Mouse (Mus musculus): ENCODE results near the gene Tex44. TPM values are rescaled to one million over a fixed set of nuclear protein-coding genes. Genes with fewer than 3 reads are reported as not detected.

The Tex44 gene
- total RNA-seq (2021) = not detected

DNA sequence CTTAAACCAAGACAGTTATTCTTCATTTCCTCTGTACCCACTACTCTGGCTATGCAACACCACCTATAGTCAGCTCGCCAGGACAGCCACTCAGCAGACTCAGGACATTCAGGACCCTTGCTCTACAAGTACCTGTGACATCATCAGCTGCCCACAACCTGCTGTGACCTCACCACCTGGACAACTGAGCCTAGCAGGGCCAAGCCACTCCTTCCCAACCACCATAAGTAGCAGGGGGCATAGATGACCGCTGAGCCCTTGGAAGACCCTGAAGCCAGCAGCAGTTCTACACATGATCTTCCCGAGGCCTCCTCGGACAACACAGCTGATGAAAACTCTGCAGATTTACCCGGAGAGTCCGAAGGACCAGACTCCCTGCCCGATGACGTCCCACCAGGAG lies at the start of gene Tex44, which contains the start of gene Nmur1:
TSS of gene Tex44 (plus strand) at position 202 of the 400 bp plus-strand sequence.
TSS of gene Nmur1 (minus strand) at position 101 of the 400 bp plus-strand sequence.
- no peak for DNase-seq

DNA sequence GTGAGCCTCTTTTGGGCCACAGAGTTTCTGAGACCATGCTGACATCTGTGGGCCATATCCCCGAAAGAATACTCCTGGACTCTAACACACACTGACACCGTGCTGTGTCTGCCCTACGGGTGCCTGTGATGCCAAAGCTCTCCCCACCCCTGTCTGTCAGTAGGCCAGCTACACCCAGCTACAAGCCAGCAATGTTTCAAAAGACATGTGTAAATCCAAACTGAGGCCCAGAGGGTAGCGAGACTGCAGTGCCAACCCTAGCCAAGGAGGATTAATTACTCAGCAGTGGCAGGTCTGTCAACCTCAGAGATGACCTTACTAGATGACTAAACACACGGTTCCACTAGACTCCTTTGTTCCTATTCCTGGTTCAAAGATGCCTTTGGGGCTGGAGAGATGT lies 49.8 kb upstream of the Tex44 start:
- no peak for DNase-seq

DNA sequence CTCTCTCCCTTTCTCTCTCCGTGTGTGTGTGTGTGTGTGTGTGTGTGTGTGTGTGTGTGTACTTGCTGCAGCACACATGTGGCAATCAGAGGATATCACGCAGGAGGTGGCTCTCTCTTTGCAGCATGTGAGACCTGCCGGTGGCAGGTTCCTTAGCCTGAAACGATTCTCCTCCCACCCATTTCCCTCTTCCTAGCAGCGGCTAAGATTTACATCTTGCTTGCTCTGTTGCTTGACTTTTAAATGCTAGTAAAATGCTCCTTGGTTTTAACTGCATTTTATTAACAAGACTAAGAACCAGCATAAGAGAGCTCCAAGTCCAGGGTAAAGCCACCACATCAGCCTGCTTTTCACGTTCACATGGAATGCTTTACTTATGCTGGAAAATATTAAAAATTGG lies 47.5 kb upstream of the Tex44 start:
- DNase-seq = no peak

DNA sequence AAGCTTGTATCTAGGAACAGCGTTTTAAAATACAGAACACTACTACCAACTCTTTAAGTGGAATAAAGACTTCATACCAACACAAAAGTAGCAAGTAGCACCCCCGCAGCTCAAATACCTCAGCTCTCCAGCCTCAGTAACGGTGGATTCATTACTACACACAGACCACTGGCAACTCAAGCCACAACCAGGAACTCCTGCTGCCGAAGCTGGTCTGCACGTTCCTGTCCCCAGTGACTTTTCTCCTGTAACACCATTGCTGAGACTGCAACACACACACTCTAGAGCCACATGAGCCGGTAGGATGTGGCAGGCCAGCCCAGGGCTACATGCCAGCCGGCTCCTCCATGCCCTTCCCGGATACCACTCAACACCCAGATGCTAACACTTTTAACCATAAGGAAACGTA lies 47.0 kb upstream of the Tex44 start:
- DNase-seq = no peak

DNA sequence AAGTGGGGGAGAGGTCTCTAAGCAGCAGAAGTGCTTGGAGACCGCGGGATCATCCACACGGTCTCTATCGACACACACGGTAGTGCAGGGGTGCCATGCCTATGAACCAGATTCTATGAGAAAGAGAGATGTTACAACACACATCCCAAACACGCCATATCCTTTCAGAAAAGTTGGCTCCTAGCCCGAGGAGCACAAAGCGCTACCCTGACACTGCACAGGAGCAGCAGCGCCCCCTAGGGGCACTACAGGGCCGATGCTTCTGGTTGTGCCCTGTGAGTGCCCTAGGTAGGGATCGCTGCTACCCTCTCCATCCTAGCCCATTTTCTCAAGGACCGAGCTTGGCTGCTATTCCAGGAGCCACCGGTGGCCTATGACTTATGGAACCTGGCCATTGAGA lies 45.1 kb upstream of the Tex44 start:
- DNase-seq = peak; percentile 35 to 36

DNA sequence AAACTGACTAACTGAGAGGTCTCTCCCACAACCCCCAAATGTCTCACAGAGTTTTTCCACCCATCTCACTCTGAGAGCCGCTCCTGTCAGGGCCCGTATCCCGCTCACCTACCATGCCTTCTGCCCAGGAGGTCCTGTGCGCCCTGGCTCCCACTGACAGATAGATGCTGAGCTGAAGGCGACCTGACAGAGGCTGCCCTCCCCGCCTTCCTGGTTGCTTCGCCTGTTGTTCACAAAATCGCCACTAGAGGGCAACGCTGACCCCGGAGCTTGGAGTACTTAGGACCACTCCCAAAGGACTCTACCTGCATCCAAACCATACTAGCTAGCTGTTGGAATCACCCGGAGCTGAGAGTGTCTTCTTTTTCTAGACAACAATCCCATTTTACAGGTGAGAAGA lies 36.9 kb upstream of the Tex44 start:
- DNase-seq = peak; percentile 51 to 73

DNA sequence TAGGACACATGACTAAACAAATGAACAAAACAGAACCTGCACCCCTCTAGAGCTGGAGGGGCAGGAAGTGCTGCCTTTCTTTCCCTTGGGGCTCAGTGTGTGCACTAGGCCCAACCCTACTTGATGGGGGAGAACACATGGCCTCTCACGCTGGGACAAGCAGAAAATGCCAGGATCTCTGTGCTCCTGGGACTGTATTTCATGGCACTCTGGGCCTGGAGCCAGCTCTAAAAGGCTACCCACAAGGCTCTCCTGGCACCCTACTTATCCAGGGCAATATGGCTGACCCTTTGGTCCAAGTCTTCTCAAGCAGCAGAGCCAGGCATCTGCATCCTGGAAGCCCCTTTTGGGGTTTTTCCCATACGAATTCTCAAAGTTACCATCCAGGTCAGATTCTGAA lies 34.7 kb upstream of the Tex44 start:
- no peak for DNase-seq

DNA sequence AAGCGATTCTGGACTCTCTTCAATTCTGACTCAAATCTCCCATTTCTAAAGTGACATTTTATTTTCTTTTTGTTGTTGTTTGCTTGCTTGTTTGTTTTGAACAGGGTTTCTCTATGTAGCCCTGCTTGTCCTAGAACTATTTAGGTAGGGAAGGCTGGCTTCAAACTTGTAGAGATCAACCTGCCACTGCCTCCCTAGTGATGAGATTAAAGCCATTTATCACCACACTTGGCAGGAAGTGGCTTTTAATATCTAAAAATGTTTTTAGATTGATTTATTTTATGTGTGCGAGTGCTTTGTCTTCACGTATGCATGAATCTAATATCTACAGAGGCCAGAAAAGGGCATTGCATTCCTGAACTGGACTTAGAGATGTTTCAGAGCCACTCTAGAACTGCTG lies 32.9 kb upstream of the Tex44 start:
- no peak for DNase-seq

DNA sequence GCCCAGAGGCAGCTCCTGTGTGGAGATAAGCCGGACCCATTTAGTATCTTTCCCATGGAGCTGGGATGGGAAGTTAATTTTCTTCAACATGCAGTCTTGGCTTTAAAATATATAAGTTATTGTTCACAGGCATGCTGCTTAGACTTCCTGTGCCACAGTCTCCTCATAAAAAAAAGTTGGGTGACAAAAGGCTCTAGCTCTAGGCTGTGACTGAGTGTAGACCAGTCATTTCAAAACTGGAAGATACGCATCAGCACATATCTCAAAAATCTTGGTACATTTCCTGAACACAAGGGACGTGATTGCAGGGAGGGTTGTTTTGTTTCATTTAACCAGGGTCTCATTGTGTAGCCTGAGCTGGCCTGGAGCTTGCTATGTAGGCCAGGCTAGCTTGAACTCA lies 31.9 kb upstream of the Tex44 start:
- no peak for DNase-seq

DNA sequence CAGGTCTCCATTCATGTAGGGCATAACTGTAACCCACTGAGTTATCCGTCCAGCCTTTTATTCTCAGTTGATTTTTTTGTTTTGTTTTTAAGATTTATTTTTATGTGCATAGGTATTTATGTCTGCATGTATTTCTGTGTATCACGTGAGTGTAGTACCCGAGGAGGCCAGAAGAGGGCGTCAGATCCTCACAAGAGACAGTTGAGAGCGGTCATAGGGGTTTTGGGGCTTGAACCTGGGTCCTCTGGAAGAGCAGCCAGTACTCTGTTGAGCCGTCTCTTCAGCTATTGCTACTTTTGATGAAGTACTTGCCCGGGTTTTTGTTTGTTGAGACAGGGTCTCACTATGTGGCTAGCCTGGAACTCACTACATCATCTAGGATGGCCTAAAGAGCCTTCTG lies 30.2 kb upstream of the Tex44 start:
- no peak for DNase-seq

DNA sequence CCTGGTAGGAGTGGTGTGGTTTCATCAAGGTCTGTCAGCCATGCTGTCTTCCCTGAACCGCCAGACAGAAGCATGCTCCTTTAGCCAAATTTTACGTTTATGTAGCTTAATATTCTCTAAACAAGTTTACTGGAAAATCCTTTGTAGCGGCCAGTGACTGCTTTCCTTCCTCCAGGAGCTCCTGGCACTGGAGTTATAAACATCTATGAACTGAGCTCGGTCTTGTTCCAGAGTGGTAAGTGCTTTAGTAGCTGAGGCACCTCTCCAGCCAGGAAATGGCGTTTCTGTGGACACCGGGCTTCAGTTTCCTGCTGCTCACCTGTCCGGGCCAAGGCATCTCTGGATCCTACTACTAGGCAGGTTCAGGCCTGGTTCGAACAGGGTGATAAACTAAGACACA lies 28.5 kb upstream of the Tex44 start:
- no peak for DNase-seq

DNA sequence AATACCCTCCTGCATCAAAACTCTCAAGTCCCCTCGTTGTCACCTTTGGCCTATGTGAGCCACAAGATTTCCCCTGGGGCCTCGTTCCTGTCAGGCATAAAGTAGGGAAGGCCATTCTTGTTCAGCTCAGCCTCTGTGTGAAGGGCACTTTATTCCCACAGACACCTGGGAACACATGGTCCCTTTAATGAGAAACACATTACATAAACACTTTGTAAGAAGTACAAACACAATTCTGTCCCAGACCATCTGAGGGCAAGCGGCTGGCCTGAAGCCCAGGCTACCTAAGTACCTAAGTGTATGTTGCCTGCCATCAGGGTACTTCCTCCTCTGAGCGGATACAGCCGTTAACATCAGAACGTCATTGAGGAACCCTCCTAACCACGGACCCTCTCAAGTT lies 27.9 kb upstream of the Tex44 start:
- no peak for DNase-seq

DNA sequence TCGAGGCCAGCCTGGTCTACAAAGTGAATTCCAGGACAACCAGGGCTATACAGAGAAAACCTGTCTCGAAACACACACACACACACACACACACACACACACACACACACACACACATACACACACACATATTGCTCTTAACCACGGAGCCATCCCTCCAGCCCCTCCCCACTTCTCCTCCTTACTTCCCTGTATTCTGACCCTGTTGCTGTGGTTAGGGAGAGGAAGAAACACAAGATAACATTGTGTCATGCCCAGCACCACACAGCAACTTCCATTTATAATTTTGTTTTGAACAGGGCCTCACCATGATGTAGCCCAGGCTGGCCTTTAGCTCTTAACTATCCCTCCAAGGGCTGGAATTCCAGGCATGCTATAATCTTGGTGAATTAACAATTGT lies 26.8 kb upstream of the Tex44 start:
- DNase-seq = no peak

DNA sequence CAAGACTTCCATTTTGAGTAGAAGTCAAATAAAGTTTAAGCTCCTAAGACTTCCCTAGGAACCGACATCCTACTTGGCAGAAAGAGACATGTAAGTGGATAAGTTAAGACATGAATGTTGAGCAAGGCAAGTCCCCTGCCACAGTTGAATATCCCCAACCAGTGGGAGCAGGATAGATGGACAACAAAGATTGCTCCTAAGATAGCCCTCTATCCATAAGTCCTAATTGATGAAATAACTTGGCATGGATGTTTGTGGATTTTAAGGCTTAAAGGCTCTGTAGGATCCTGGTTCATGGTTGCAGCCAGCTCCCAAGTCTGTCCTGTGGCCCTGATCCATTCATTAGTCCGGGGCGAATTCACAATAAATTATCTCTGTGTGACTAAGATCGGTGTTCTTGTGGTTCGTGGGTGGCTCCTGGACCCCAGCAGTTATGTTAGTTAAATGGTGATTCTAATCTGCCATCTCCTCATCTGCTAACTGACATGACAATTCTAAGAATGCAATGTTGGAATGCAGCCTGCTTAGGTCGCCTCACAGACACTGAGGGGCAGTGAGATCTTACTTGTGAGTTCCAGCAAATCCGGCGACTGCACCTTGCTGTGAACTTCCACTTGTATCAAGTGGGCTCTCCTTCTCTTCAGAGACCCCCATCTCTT lies 25.9 kb upstream of the Tex44 start:
- DNase-seq = no peak

DNA sequence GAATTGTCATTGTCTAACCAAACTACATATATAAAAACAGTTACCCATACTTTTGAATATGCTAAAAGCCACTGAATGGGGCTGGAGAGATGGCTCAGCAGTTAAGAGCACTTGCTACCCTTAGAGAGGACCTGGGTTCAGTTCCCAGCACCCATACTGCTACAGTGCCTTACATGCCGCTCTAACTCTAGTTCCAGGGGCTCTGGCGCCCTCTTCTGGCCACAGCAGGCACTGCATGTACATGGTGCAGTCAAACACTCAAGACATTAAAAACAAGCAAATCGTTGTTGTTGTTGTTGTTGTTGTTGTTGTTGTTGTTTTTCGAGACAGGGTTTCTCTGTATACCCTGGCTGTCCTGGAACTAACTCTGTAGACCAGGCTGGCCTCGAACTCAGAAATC lies 21.3 kb upstream of the Tex44 start:
- no peak for DNase-seq

DNA sequence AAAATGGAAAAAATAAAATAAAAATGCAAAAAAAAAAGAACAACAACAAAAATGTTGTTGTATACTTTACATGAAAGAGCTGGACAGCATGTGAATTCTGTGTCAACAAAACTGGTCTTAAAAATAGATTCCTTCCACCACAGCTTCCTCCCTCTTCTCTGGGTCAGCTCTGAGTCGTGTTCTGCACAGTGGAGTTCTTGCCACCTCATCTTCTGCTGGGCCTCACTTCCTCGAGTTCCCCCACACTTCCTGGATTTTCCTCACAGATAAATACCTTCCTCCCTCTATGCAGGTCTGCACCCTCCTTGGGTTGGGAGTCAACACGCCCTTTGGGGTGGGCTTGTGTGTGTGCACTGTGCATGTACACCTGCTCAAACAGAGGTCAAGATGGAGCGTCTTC lies 19.8 kb upstream of the Tex44 start:
- DNase-seq = no peak

DNA sequence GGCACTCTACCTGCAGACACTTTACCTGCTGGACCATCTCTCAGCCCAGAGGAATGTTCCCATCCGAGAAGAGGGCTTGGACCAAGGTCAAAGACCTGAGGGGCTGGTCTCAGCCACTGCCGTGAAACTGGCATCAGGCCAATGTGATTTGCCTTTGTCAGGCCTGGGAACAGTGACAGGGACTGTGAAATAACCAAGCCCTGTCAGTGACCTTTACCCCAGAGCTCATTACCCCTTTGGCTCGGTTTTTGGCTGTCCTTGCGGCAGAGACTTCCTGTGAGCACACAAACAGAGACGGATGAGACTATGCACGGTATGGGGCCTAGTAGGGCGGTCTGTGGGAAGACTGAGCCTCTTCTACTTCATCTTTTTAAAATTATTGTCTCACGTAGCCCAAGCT lies 19.2 kb upstream of the Tex44 start:
- DNase-seq = no peak

DNA sequence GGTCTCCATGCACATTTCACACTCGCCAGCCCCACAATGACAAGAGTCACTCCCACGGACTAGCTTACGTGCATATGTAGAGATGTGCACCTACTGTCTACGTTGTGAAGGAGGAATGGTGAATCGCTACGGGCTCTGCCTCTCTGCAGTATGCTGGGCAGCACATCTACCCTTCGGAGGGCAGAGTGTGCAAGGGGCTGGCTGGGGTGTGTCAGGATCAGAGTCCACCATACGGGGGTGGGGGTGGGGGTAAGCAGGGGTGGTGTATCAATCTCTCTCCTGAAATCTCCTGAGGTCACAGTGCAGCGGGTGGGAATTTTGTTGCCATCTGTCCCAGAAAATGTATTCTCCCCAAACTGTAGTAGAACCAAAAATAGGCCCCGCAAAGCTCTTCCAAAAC lies 17.6 kb upstream of the Tex44 start:
- DNase-seq = no peak

DNA sequence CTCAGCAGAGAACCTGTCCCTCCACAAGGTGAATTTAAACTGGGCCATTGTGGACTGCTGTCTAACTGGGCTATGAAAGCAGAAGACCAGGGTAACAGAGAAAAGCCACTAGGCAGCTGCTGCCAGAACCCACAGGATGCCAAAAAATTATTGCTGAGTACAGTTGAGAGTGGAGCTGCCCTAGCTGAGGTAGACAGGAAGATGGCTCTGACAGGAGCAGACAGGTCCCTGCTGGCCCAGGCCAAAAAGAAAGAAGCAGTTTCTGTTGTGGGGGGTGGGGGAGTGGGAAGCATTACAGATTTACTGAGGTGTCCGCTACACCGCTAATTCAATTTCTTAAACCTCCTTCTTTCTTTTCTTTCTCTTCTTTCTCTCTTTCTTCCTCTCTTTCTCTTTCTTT lies 16.7 kb upstream of the Tex44 start:
- no peak for DNase-seq

DNA sequence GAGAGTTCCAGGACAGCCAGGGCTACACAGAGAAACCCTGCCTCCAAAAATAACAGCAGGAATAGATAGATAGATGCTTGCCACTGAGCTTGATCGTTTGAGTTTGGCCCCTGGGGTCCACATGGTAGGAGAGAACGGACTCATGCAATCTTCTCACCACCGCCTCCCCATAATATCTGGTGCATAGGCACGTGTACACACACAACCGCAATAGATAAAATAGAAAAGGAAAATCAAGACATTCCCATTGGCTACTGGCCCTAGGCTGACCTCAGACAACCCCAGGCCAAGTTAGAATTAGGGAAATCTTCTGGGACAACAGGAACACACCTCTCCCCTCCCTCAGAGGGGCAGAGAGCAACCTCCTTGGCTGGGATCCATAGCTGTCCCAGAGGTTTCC lies 11.4 kb upstream of the Tex44 start:
- DNase-seq = no peak

DNA sequence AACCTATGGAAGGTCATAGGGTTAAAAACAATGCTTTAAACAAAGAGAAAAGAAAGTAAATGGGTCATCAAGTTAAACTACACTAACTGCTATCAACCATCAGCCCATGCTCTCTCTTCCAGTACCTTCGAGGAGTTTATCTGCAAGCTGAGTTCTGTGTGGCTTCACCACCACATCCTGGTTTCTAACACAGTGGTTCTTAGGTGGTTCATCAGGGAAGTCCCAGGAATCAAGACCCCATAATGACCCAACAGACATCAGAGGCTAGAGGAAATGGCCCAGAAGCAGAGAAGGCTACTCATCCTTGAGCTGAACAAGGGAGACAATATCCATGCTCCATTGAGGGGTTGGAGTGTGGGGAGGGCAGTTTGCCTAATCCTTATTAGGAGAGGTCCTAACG lies 11.0 kb upstream of the Tex44 start:
- DNase-seq = no peak

DNA sequence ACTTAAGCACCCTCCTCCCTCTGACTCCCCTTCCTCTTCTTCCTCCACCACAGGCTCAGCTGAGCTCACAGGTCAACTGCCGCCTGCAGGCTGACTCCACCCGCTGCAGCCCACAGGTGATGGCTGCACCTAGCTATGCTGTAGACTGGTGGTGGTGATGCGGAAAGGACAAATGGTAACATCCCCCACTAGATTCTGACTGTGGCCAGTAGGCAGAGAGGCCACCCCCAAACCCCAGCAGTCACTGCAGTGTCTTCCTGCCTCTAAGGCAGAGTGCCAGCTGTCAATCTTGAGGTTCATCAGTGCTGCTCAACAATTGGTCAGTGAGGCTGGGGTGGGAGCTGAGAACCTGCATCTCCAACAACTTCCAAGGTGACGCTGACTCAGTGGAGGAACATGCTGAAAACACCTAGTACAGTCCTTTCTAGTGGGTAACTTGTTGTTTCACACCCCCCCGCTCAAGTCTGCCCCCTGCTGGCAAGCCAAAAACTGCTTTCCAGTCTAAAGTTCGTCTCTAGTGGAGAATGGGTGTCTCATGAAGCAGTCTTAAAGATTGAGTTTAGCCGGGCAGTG lies 10.4 kb upstream of the Tex44 start:
- no peak for DNase-seq

DNA sequence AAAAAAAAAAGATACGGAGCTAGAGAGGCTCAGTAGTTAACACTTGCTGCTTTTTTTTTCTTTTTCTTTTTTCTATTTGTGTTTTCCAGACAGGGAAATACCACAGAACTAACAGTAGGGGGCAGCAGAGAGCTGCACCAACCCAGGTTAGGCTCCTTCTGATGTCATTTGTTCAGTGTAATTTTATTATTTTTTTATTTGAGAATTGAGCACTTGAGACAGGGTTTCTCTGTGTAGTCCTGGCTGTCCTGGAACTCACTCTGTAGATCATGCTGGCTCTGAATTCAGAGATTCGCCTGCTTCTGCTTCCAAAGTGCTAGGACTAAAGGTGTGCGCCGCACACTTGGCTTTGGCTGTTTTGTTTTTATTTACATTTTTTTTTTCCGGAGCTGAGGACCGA lies 9.8 kb upstream of the Tex44 start:
- no peak for DNase-seq

DNA sequence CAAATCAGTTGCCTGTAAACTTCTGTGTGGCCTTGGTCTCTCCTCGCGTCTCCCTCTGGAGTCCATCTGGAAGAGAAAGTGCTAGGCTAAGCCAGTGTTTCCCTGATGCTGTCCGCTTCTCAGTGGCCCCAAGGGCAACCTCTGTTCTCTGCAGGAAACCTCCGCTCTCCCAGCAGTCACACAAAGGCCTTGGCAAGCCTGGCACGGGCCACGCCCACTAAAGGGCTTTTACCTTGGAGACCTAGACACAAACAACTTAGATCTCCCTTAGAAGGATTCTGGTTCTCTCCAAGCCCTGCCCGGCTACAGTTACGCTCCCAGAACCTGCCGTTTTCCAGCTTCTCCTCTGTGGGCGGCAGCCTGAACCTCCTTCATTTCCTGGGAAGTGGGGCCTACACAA lies 5.1 kb upstream of the Tex44 start:
- DNase-seq = no peak

DNA sequence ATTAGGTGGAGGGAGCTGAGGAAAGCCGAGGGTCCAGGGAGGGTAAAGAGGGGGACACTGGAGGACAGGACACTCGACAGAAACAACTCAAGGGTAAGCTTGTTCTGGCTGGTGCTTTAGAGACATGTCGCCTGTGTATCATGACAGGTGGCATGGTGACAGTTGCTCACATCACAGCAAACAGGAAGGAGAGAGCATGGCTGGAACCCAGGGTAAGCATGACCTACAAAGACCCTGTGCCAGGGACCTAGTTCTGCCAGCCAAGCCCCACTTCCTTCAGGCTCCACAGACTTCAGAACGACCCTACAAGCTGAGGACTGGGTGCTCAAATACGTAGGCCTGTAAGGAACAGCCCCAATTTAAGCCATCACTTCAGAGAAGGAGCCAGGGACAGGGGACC lies 2.2 kb upstream of the Tex44 start:
- no peak for DNase-seq
